Mouse (Mus musculus) c-Kit-positive CD71-positive TER-119-positive erythroid progenitor cells, embryonic 14.5 days (primary cell): ENCODE measurements around the gene Ptprm.

Experiments used
- DNase-seq: peaks from one replicate; pipeline ENCODE4 v3.0.0-alpha.2; 2013; ENCODE audit warnings: low spot score

Gene Ptprm

GRCm38 (mm10) chr17:66768689-66769275 is 585.5 kb downstream of the Ptprm start:
- DNase-seq, result no peak

GRCm38 (mm10) chr17:66766166-66766565 is 588.1 kb downstream of the Ptprm start:
- no peak for DNase-seq

GRCm38 (mm10) chr17:66764435-66764834 is 589.8 kb downstream of the Ptprm start:
- no peak for DNase-seq

GRCm38 (mm10) chr17:66762716-66763115 is 591.5 kb downstream of the Ptprm start:
- no peak for DNase-seq

- no peak for DNase-seq
These were observed 592.6 kb downstream of the Ptprm start for GRCm38 (mm10) chr17:66761326-66762296.

GRCm38 (mm10) chr17:66757025-66757511 is 597.2 kb downstream of the Ptprm start:
- DNase-seq, result no peak

- no peak for DNase-seq
These were observed 597.8 kb downstream of the Ptprm start for GRCm38 (mm10) chr17:66756500-66756899.

- DNase-seq, result peak; percentile 1
These were observed 599.0 kb downstream of the Ptprm start for GRCm38 (mm10) chr17:66755191-66755654.

GRCm38 (mm10) chr17:66754208-66754865 is 599.9 kb downstream of the Ptprm start:
- no peak for DNase-seq

- DNase-seq, result no peak
These were observed 602.5 kb downstream of the Ptprm start for GRCm38 (mm10) chr17:66751746-66752145.

- DNase-seq, result no peak
These were observed 603.6 kb downstream of the Ptprm start for GRCm38 (mm10) chr17:66750481-66751206.

GRCm38 (mm10) chr17:66749976-66750375 is 604.3 kb downstream of the Ptprm start:
- DNase-seq, result no peak

GRCm38 (mm10) chr17:66746506-66746905 is 607.8 kb downstream of the Ptprm start:
- no peak for DNase-seq

GRCm38 (mm10) chr17:66743321-66743720 is 610.9 kb downstream of the Ptprm start:
- DNase-seq, result no peak

GRCm38 (mm10) chr17:66738779-66739345 is 615.4 kb downstream of the Ptprm start:
- DNase-seq, result no peak

GRCm38 (mm10) chr17:66738331-66738730 is 615.9 kb downstream of the Ptprm start:
- no peak for DNase-seq

GRCm38 (mm10) chr17:66736450-66736849 is 617.8 kb downstream of the Ptprm start:
- DNase-seq, result no peak

- DNase-seq, result no peak
These were observed 620.7 kb downstream of the Ptprm start for GRCm38 (mm10) chr17:66733541-66733940.

GRCm38 (mm10) chr17:66729979-66730378 is 624.3 kb downstream of the Ptprm start:
- no peak for DNase-seq

GRCm38 (mm10) chr17:66720992-66721351 is 633.3 kb downstream of the Ptprm start:
- DNase-seq, result no peak

- no peak for DNase-seq
These were observed 633.9 kb downstream of the Ptprm start for GRCm38 (mm10) chr17:66720200-66720991.
